Mouse (Mus musculus): ENCODE results near the gene Gjb5. TPM values are rescaled to one million over a fixed set of nuclear protein-coding genes. Genes with fewer than 3 reads are reported as not detected.

Gene Gjb5
- polyA plus RNA-seq, 1 experiment from 2014 or later: 0.66 TPM

GRCm38 (mm10) chr4:127334870-127335504 lies 23.0 kb downstream of the Gjb5 start:
- no peak overlapping the region for H3K4me2 ChIP-seq (replicated peaks; ENCODE audit: low read depth, low read length)
- H3K9me3 ChIP-seq (ENCODE audit: control insufficient read depth, low read length): no peaks in the 10 kb centered on the region
- H3K36me3 ChIP-seq (ENCODE audit: control insufficient read depth, insufficient read depth, low read length): no peaks in the 10 kb centered on the region
- peaks cover 18% of the 10 kb centered on the region for H3K27me3 ChIP-seq (ENCODE audit: control insufficient read depth, insufficient read depth, low read length)
- DNase-seq (ENCODE audit: low spot score) (no peak), ATAC-seq (ENCODE audit: low FRiP score) (no peak)
- H3K27ac ChIP-seq (ENCODE audit: low read depth, low read length): no peak overlapping the region
- WGBS: 48% methylated on average over 5 of the region's 5 CpGs
- no peak overlapping the region for H3K9ac ChIP-seq (ENCODE audit: low read depth, low read length)
- no peak overlapping the region for H3K4me3 ChIP-seq (ENCODE audit: low read depth, low read length)
- peaks cover 7% of the 10 kb centered on the region; the same call in 1 of the 2 replicates for H3K4me1 ChIP-seq (replicated peaks; ENCODE audit: control insufficient read depth, insufficient read depth, low read length)

DNA sequence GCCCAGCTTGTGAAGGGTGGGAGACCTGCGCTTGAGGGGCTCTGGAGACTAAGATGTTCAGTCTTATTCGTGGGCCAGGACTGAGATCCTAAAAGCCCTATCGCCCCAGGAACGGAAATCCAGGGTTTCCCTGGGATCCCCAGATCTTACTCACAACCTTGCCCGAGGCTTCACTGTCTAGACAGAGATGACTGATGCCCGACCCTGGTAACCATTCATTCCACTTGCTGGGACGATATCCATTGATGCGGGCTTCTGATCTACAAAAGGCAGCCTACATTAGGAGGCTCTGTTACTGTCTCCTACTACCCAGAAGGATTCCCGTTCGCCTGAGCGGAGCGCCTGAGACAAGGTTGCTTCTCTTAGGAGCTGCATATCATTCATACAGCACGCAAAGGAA lies 26.8 kb downstream of the Gjb5 start:
- H3K9me3 ChIP-seq (ENCODE audit: control insufficient read depth, low read length): no peaks in the 10 kb centered on the region
- no peak overlapping the region for H3K4me3 ChIP-seq (ENCODE audit: low read depth, low read length)
- no peak overlapping the region for H3K9ac ChIP-seq (ENCODE audit: low read depth, low read length)
- no peaks in the 10 kb centered on the region for H3K36me3 ChIP-seq (ENCODE audit: control insufficient read depth, insufficient read depth, low read length)
- H3K4me1 ChIP-seq (replicated peaks; ENCODE audit: control insufficient read depth, insufficient read depth, low read length): peaks cover 11% of the 10 kb centered on the region; the same call in 1 of the 2 replicates
- DNase-seq (ENCODE audit: low spot score) (peak; percentile 39), ATAC-seq (ENCODE audit: low FRiP score) (no peak)
- 16% methylated on average over 13 of the region's 13 CpGs for WGBS
- no peak overlapping the region for H3K4me2 ChIP-seq (replicated peaks; ENCODE audit: low read depth, low read length)
- peaks cover 26% of the 10 kb centered on the region for H3K27me3 ChIP-seq (ENCODE audit: control insufficient read depth, insufficient read depth, low read length)
- H3K27ac ChIP-seq (ENCODE audit: low read depth, low read length): no peak overlapping the region

- Histone ChIP-seq H3K9me3 (ENCODE audit: control insufficient read depth, low read length) (no peaks in the 10 kb centered on the region), H3K36me3 (ENCODE audit: control insufficient read depth, insufficient read depth, low read length) (no peaks in the 10 kb centered on the region), H3K9ac (ENCODE audit: low read depth, low read length) (no peak within 1 kb of the TSS), H3K27ac (ENCODE audit: low read depth, low read length) (no peak within 1 kb of the TSS), H3K4me2 (replicated peaks; ENCODE audit: low read depth, low read length) (peak within 1 kb of the TSS; percentile 33), H3K4me3 (ENCODE audit: low read depth, low read length) (peak within 1 kb of the TSS; percentile 18), H3K4me1 (replicated peaks; ENCODE audit: control insufficient read depth, insufficient read depth, low read length) (peaks cover 11% of the 10 kb centered on the region; the same call in 1 of the 2 replicates), H3K27me3 (ENCODE audit: control insufficient read depth, insufficient read depth, low read length) (peaks cover 26% of the 10 kb centered on the region)
- DNase-seq (ENCODE audit: low spot score): peak; percentile 52
- 2% methylated on average over 46 of the region's 49 CpGs for WGBS
- no peak for ATAC-seq (ENCODE audit: low FRiP score)
Measured at GRCm38 (mm10) chr4:127330181-127331100, 27.5 kb downstream of the Gjb5 start, which contains the start of gene Gjb3. TSS of gene Gjb3 (minus strand) at chr4:127330844.

GRCm38 (mm10) chr4:127329751-127330150 lies 28.2 kb downstream of the Gjb5 start:
- DNase-seq (ENCODE audit: low spot score) (no peak), ATAC-seq (ENCODE audit: low FRiP score) (no peak)
- Histone ChIP-seq H3K4me3 (ENCODE audit: low read depth, low read length) (peak overlapping the region; percentile 18), H3K27me3 (ENCODE audit: control insufficient read depth, insufficient read depth, low read length) (peaks cover 26% of the 10 kb centered on the region), H3K4me2 (replicated peaks; ENCODE audit: low read depth, low read length) (peak overlapping the region; percentile 33), H3K36me3 (ENCODE audit: control insufficient read depth, insufficient read depth, low read length) (no peaks in the 10 kb centered on the region), H3K4me1 (replicated peaks; ENCODE audit: control insufficient read depth, insufficient read depth, low read length) (peaks cover 11% of the 10 kb centered on the region; the same call in 1 of the 2 replicates), H3K9ac (ENCODE audit: low read depth, low read length) (no peak overlapping the region), H3K27ac (ENCODE audit: low read depth, low read length) (no peak overlapping the region), H3K9me3 (ENCODE audit: control insufficient read depth, low read length) (no peaks in the 10 kb centered on the region)
- 3% methylated on average over 13 of the region's 13 CpGs for WGBS

DNA sequence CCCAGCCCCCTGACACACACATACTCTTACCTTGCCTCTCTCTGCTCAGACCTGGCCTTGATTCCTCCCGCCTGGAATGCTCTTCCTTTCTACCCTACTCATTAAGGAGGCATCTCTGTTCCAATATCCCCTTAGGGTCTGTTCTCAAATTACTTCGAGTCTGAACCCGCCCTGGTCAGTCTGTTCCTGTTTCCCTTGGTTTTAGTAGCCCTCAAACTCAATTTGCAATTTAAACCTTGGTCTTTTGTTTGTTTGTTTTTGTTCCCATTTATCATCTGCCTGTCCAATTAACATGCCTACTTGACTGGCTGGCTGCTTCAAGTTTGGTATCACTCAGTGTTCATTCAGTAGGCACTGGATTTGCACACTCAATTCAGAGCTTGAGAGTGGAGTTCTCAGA lies 28.9 kb downstream of the Gjb5 start:
- peaks cover 11% of the 10 kb centered on the region; the same call in 1 of the 2 replicates for H3K4me1 ChIP-seq (replicated peaks; ENCODE audit: control insufficient read depth, insufficient read depth, low read length)
- H3K4me2 ChIP-seq (replicated peaks; ENCODE audit: low read depth, low read length): no peak overlapping the region
- no peak for ATAC-seq (ENCODE audit: low FRiP score)
- no peaks in the 10 kb centered on the region for H3K36me3 ChIP-seq (ENCODE audit: control insufficient read depth, insufficient read depth, low read length)
- peaks cover 23% of the 10 kb centered on the region for H3K27me3 ChIP-seq (ENCODE audit: control insufficient read depth, insufficient read depth, low read length)
- no peaks in the 10 kb centered on the region for H3K9me3 ChIP-seq (ENCODE audit: control insufficient read depth, low read length)
- no peak overlapping the region for H3K9ac ChIP-seq (ENCODE audit: low read depth, low read length)
- DNase-seq (ENCODE audit: low spot score): peak; percentile 39
- no peak overlapping the region for H3K27ac ChIP-seq (ENCODE audit: low read depth, low read length)
- no peak overlapping the region for H3K4me3 ChIP-seq (ENCODE audit: low read depth, low read length)
- WGBS: 16% methylated on average over 3 of the region's 3 CpGs

DNA sequence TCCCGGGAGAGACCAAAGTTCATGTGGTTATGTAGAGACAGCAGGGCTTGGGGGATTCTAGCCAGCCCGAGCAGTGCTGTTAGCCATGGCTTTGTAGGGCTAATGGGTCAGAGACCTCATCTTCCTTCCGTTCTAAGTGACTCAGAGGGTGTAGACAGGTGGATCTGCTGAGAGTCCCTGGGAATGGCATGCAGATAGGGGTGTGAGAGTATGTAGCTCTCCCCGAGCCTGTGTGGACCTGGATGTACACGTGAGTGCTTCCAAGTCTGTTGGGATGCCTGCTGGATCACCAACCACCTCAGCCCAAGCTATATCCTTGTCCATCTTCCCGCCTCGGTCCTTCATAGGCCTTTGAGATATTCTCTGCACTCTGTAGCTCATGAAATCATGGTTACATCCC lies 29.6 kb downstream of the Gjb5 start:
- ATAC-seq (ENCODE audit: low FRiP score) (no peak), DNase-seq (ENCODE audit: low spot score) (no peak)
- H3K4me2 ChIP-seq (replicated peaks; ENCODE audit: low read depth, low read length): no peak overlapping the region
- peaks cover 23% of the 10 kb centered on the region for H3K27me3 ChIP-seq (ENCODE audit: control insufficient read depth, insufficient read depth, low read length)
- no peak overlapping the region for H3K4me3 ChIP-seq (ENCODE audit: low read depth, low read length)
- no peaks in the 10 kb centered on the region for H3K9me3 ChIP-seq (ENCODE audit: control insufficient read depth, low read length)
- no peak overlapping the region for H3K27ac ChIP-seq (ENCODE audit: low read depth, low read length)
- no peaks in the 10 kb centered on the region for H3K36me3 ChIP-seq (ENCODE audit: control insufficient read depth, insufficient read depth, low read length)
- WGBS: 74% methylated on average over 7 of the region's 7 CpGs
- no peak overlapping the region for H3K9ac ChIP-seq (ENCODE audit: low read depth, low read length)
- peaks cover 11% of the 10 kb centered on the region; the same call in 1 of the 2 replicates for H3K4me1 ChIP-seq (replicated peaks; ENCODE audit: control insufficient read depth, insufficient read depth, low read length)

DNA sequence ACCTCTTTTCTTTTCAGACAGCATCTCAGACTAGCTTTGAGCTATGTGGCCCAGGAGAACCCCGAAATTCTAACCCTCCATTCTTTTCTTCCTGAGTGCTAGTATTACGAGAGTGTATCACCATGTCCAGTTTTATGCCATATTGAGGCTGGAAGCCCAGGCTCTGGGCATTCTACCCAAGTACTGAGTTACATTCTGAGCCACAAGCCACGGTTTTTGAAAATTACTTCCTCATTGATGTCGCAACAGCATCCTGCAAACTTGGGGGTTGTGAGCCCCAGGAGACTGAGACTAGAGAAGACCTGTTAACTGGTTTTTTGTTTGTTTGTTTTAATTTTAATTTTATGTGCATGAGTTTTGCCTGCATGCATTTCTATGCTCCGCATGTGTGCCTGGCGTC lies 30.2 kb downstream of the Gjb5 start:
- Histone ChIP-seq H3K27me3 (ENCODE audit: control insufficient read depth, insufficient read depth, low read length) (peaks cover 21% of the 10 kb centered on the region), H3K4me3 (ENCODE audit: low read depth, low read length) (no peak overlapping the region), H3K4me1 (replicated peaks; ENCODE audit: control insufficient read depth, insufficient read depth, low read length) (peaks cover 9% of the 10 kb centered on the region; the same call in 1 of the 2 replicates), H3K27ac (ENCODE audit: low read depth, low read length) (no peak overlapping the region), H3K4me2 (replicated peaks; ENCODE audit: low read depth, low read length) (no peak overlapping the region), H3K9ac (ENCODE audit: low read depth, low read length) (no peak overlapping the region), H3K36me3 (ENCODE audit: control insufficient read depth, insufficient read depth, low read length) (no peaks in the 10 kb centered on the region), H3K9me3 (ENCODE audit: control insufficient read depth, low read length) (no peaks in the 10 kb centered on the region)
- ATAC-seq (ENCODE audit: low FRiP score) (no peak), DNase-seq (ENCODE audit: low spot score) (no peak)
- 82% methylated on average over 6 of the region's 6 CpGs for WGBS

GRCm38 (mm10) chr4:127327258-127327657 lies 30.7 kb downstream of the Gjb5 start:
- no peaks in the 10 kb centered on the region for H3K36me3 ChIP-seq (ENCODE audit: control insufficient read depth, insufficient read depth, low read length)
- H3K9me3 ChIP-seq (ENCODE audit: control insufficient read depth, low read length): no peaks in the 10 kb centered on the region
- DNase-seq (ENCODE audit: low spot score): no peak
- H3K27me3 ChIP-seq (ENCODE audit: control insufficient read depth, insufficient read depth, low read length): peaks cover 21% of the 10 kb centered on the region
- no peak overlapping the region for H3K4me3 ChIP-seq (ENCODE audit: low read depth, low read length)
- 68% methylated on average over 7 of the region's 7 CpGs for WGBS
- no peak overlapping the region for H3K27ac ChIP-seq (ENCODE audit: low read depth, low read length)
- H3K9ac ChIP-seq (ENCODE audit: low read depth, low read length): no peak overlapping the region
- H3K4me1 ChIP-seq (replicated peaks; ENCODE audit: control insufficient read depth, insufficient read depth, low read length): peaks cover 9% of the 10 kb centered on the region; the same call in 1 of the 2 replicates
- no peak for ATAC-seq (ENCODE audit: low FRiP score)
- no peak overlapping the region for H3K4me2 ChIP-seq (replicated peaks; ENCODE audit: low read depth, low read length)

All from hindbrain, embryonic 11.5 days (tissue).